Mouse (Mus musculus): ENCODE data around the gene Dnm1. TPM values are rescaled to one million over a fixed set of nuclear protein-coding genes. Genes with fewer than 3 reads are reported as not detected.

The Dnm1 gene
- total and polyA plus RNA-seq, 2 experiments = 0.09 to 0.60 TPM

DNA sequence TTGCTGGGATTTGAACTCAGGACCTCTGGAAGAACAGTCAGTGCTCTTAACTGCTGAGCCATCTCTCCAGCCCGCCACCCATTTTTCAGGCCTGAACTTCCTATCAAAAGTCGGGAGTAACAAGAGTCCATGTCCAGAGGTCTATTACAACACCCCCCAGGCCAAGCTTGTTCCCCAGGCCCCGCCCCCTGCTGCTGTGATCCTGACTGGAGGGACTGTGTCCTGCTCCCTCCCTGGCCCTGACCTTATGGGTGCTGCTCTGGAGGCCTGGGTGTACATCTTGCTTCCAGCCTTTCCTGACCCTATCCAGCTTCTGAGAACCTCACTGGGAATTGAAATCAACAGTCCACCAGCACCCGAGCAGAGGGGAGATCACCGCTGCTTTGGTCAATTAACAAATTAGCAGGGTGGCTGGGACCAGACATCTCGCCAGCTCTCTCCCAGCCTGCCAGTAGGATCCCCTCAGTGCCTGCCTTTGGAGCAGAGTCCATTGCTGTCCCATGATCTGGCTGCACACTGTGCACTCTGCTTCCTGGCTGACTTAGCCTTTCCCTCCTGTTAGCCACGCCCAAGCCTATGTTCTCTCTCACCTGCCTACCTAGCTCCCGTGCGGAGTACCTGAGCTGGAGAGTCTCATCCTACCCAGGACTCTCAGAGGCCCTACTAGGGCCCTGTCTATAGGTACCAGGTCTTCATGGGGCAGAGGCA lies 31.4 kb downstream of the Dnm1 start:
- no peak overlapping the region for H3K27ac ChIP-seq (replicated peaks; ENCODE audit: insufficient read depth, low read depth, low read length)
- no peaks in the 10 kb centered on the region for H3K79me2 ChIP-seq (ENCODE audit: control insufficient read depth, insufficient read depth, low read length)
- H3K4me1 ChIP-seq (ENCODE audit: control insufficient read depth, insufficient read depth, low read length) = no peaks in the 10 kb centered on the region
- no peak overlapping the region for H3K9ac ChIP-seq (ENCODE audit: low read depth, low read length)
- no peaks in the 10 kb centered on the region for H3K36me3 ChIP-seq (ENCODE audit: control insufficient read depth, insufficient read depth, low read length)
- DNase-seq (ENCODE audit: extremely low read depth, low read depth, low spot score) = no peak
- H3K27me3 ChIP-seq (ENCODE audit: control insufficient read depth, insufficient read depth, low read length) = no peaks in the 10 kb centered on the region
- no peak overlapping the region for H3K4me3 ChIP-seq (ENCODE audit: insufficient read depth, low read depth, low read length)
- WGBS = 72% methylated on average over 9 of the region's 9 CpGs
- TF ChIP-seq POLR2A (IDR thresholded peaks at IDR 0.05; ENCODE audit: extremely low read depth, insufficient read depth, low read length) = no peak
- TF ChIP-seq CTCF (IDR thresholded peaks at IDR 0.05; ENCODE audit: low read depth, low read length) = no peak

DNA sequence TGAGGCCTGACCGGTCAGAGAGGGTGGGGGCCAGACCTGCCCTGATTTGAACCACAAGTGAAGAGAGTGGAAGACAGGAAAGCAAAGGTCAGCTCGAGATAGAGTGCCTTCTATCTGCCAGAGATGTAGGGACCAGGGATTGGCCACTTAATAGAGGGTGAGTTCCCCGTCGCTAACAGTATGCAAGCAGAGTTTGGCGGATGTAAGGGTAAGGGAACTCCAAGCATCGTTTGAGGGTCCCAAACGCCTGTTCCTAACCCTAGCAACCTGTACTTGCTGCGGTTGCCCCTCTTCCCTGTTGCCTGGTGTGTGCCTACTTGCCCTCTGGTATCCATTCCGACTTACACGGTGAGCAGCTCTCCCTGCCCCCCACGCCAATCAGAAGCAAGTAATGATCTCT lies 32.4 kb downstream of the Dnm1 start:
- TF ChIP-seq CTCF (IDR thresholded peaks at IDR 0.05; ENCODE audit: low read depth, low read length) (no peak), POLR2A (IDR thresholded peaks at IDR 0.05; ENCODE audit: extremely low read depth, insufficient read depth, low read length) (no peak)
- WGBS = 72% methylated on average over 11 of the region's 11 CpGs
- no peak overlapping the region for H3K4me3 ChIP-seq (ENCODE audit: insufficient read depth, low read depth, low read length)
- no peak overlapping the region for H3K27ac ChIP-seq (replicated peaks; ENCODE audit: insufficient read depth, low read depth, low read length)
- no peaks in the 10 kb centered on the region for H3K79me2 ChIP-seq (ENCODE audit: control insufficient read depth, insufficient read depth, low read length)
- DNase-seq (ENCODE audit: extremely low read depth, low read depth, low spot score) = no peak
- H3K27me3 ChIP-seq (ENCODE audit: control insufficient read depth, insufficient read depth, low read length) = no peaks in the 10 kb centered on the region
- H3K9ac ChIP-seq (ENCODE audit: low read depth, low read length) = no peak overlapping the region
- no peaks in the 10 kb centered on the region for H3K4me1 ChIP-seq (ENCODE audit: control insufficient read depth, insufficient read depth, low read length)
- no peaks in the 10 kb centered on the region for H3K36me3 ChIP-seq (ENCODE audit: control insufficient read depth, insufficient read depth, low read length)

- TF ChIP-seq POLR2A (IDR thresholded peaks at IDR 0.05; ENCODE audit: extremely low read depth, insufficient read depth, low read length) (no peak), CTCF (IDR thresholded peaks at IDR 0.05; ENCODE audit: low read depth, low read length) (no peak)
- H3K79me2 ChIP-seq (ENCODE audit: control insufficient read depth, insufficient read depth, low read length) = no peaks in the 10 kb centered on the region
- no peak overlapping the region for H3K27ac ChIP-seq (replicated peaks; ENCODE audit: insufficient read depth, low read depth, low read length)
- no peaks in the 10 kb centered on the region for H3K4me1 ChIP-seq (ENCODE audit: control insufficient read depth, insufficient read depth, low read length)
- no peak overlapping the region for H3K9ac ChIP-seq (ENCODE audit: low read depth, low read length)
- H3K27me3 ChIP-seq (ENCODE audit: control insufficient read depth, insufficient read depth, low read length) = no peaks in the 10 kb centered on the region
- H3K36me3 ChIP-seq (ENCODE audit: control insufficient read depth, insufficient read depth, low read length) = no peaks in the 10 kb centered on the region
- WGBS = 67% methylated on average over 9 of the region's 9 CpGs
- no peak for DNase-seq (ENCODE audit: extremely low read depth, low read depth, low spot score)
- no peak overlapping the region for H3K4me3 ChIP-seq (ENCODE audit: insufficient read depth, low read depth, low read length)
These were observed 33.3 kb downstream of the Dnm1 start for GRCm38 (mm10) chr2:32319586-32320580.

- Histone ChIP-seq H3K4me3 (ENCODE audit: insufficient read depth, low read depth, low read length) (peak overlapping the region; percentile 48; the same call in 1 of the 2 replicates), H3K4me1 (ENCODE audit: control insufficient read depth, insufficient read depth, low read length) (no peaks in the 10 kb centered on the region), H3K9ac (ENCODE audit: low read depth, low read length) (no peak overlapping the region), H3K27me3 (ENCODE audit: control insufficient read depth, insufficient read depth, low read length) (no peaks in the 10 kb centered on the region), H3K27ac (replicated peaks; ENCODE audit: insufficient read depth, low read depth, low read length) (no peak overlapping the region), H3K79me2 (ENCODE audit: control insufficient read depth, insufficient read depth, low read length) (no peaks in the 10 kb centered on the region), H3K36me3 (ENCODE audit: control insufficient read depth, insufficient read depth, low read length) (no peaks in the 10 kb centered on the region)
- no peak for TF ChIP-seq POLR2A (IDR thresholded peaks at IDR 0.05; ENCODE audit: extremely low read depth, insufficient read depth, low read length)
- TF ChIP-seq CTCF (IDR thresholded peaks at IDR 0.05; ENCODE audit: low read depth, low read length) = no peak
- 77% methylated on average over 14 of the region's 14 CpGs for WGBS
- no peak for DNase-seq (ENCODE audit: extremely low read depth, low read depth, low spot score)
These were observed 34.2 kb downstream of the Dnm1 start for GRCm38 (mm10) chr2:32318709-32319585.

DNA sequence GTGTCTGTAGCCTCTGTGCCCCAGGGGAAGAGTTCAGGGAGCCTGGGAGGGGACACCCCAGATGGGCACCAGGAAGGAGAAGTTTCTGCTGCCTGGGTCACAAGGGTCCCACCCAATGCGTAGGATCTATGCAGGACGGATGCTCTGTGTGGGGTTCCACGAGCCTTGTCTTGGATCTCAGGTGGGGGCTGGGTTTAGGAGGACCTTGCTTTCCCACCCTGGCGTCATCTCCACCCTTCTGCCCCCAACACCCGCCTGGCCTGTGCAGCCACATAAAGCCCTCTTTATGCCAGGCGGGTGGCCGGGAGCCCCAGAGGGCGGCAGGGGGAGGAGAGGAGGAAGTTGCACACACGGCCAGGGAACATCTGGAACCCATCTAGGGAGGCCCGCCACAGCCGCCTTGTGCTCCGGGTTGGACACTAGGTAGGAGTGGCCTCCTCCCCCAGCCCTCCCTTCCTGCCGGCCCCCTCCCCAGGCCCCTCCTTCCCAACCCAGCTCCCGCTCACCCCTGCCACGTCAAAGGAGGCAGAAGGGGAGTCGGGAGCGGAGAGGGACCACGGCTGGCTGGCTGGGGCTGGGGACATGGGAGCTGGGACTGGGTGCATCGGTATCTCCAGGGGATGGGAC lies 35.2 kb downstream of the Dnm1 start:
- H3K27ac ChIP-seq (replicated peaks; ENCODE audit: insufficient read depth, low read depth, low read length) = no peak overlapping the region
- no peaks in the 10 kb centered on the region for H3K27me3 ChIP-seq (ENCODE audit: control insufficient read depth, insufficient read depth, low read length)
- H3K9ac ChIP-seq (ENCODE audit: low read depth, low read length) = no peak overlapping the region
- no peak for TF ChIP-seq CTCF (IDR thresholded peaks at IDR 0.05; ENCODE audit: low read depth, low read length)
- TF ChIP-seq POLR2A (IDR thresholded peaks at IDR 0.05; ENCODE audit: extremely low read depth, insufficient read depth, low read length) = no peak
- H3K4me3 ChIP-seq (ENCODE audit: insufficient read depth, low read depth, low read length) = peak overlapping the region; percentile 48; the same call in 1 of the 2 replicates
- H3K36me3 ChIP-seq (ENCODE audit: control insufficient read depth, insufficient read depth, low read length) = no peaks in the 10 kb centered on the region
- WGBS = 35% methylated on average over 19 of the region's 19 CpGs
- no peak for DNase-seq (ENCODE audit: extremely low read depth, low read depth, low spot score)
- no peaks in the 10 kb centered on the region for H3K4me1 ChIP-seq (ENCODE audit: control insufficient read depth, insufficient read depth, low read length)
- H3K79me2 ChIP-seq (ENCODE audit: control insufficient read depth, insufficient read depth, low read length) = no peaks in the 10 kb centered on the region
